Mouse (Mus musculus) Muller cell, postnatal 12 days (primary cell): ENCODE results near the gene Gm20671.
"Not testable (repeated sequence)": the region's sequence is repeated elsewhere in the genome, so short reads cannot be mapped to it uniquely, and the experiment has no call there.

Experiments
- DNase-seq: peaks from one replicate; pipeline ENCODE4 v3.0.0-alpha.2; 2015; ENCODE audit errors: inconsistent ontology term

Gene Gm20671

GRCm38 (mm10) chr5:32735779-32736178 lies 91.1 kb downstream of the Gm20671 start:
- no peak for DNase-seq

- DNase-seq, result not testable (repeated sequence)
Measured at GRCm38 (mm10) chr5:32733892-32734291, 93.0 kb downstream of the Gm20671 start.

GRCm38 (mm10) chr5:32728851-32729250 lies 98.1 kb downstream of the Gm20671 start:
- no peak for DNase-seq

GRCm38 (mm10) chr5:32728300-32728699 lies 98.6 kb downstream of the Gm20671 start:
- no peak for DNase-seq

- not testable (repeated sequence) for DNase-seq
Measured at GRCm38 (mm10) chr5:32725397-32725796, 101.5 kb downstream of the Gm20671 start.

GRCm38 (mm10) chr5:32723981-32724380 lies 102.9 kb downstream of the Gm20671 start:
- DNase-seq, result no peak

GRCm38 (mm10) chr5:32722711-32723110 lies 104.2 kb downstream of the Gm20671 start:
- DNase-seq, result not testable (repeated sequence)

- DNase-seq, result no peak
Measured at GRCm38 (mm10) chr5:32722263-32722662, 104.6 kb downstream of the Gm20671 start.

GRCm38 (mm10) chr5:32721316-32721715 lies 105.6 kb downstream of the Gm20671 start:
- DNase-seq, result no peak

GRCm38 (mm10) chr5:32720416-32720815 lies 106.5 kb downstream of the Gm20671 start:
- DNase-seq, result no peak

- DNase-seq, result no peak
Measured at GRCm38 (mm10) chr5:32718916-32719315, 108.0 kb downstream of the Gm20671 start.

- no peak for DNase-seq
Measured at GRCm38 (mm10) chr5:32717726-32718125, 109.2 kb downstream of the Gm20671 start.

- peak; percentile 95 for DNase-seq
Measured at GRCm38 (mm10) chr5:32713703-32714467, 113.0 kb downstream of the Gm20671 start.

GRCm38 (mm10) chr5:32713042-32713702 lies 113.7 kb downstream of the Gm20671 start:
- DNase-seq, result peak; percentile 28

- DNase-seq, result no peak
Measured at GRCm38 (mm10) chr5:32712221-32713041, 114.5 kb downstream of the Gm20671 start.

GRCm38 (mm10) chr5:32711485-32711884 lies 115.4 kb downstream of the Gm20671 start:
- DNase-seq, result no peak

- peak; percentile 63 for DNase-seq
Measured at GRCm38 (mm10) chr5:32706226-32706780, 120.6 kb downstream of the Gm20671 start.

GRCm38 (mm10) chr5:32697208-32697867 lies 129.6 kb downstream of the Gm20671 start:
- no peak for DNase-seq

GRCm38 (mm10) chr5:32693411-32693810 lies 133.5 kb downstream of the Gm20671 start:
- no peak for DNase-seq
